Mouse (Mus musculus) C2C12 (cell line): ENCODE measurements around the gene Cdh8.

Experiments used
- CEBPB ChIP-seq: IDR thresholded peaks from one replicate; pipeline ENCODE4 v1.6.1; 2011; ENCODE audit warnings: low read depth, mild to moderate bottlenecking, control low read depth, moderate library complexity
- CTCF ChIP-seq: IDR thresholded peaks from one replicate; pipeline ENCODE4 v1.5.1; 2011; ENCODE audit not compliant: control insufficient read depth, insufficient read depth, insufficient read length
- FOSL1 ChIP-seq: IDR thresholded peaks from one replicate; pipeline ENCODE4 v1.8.0; 2011; ENCODE audit warnings: mild to moderate bottlenecking, low read length; ENCODE audit not compliant: poor library complexity, insufficient read depth, severe bottlenecking
- MAX ChIP-seq: IDR thresholded peaks from one replicate; pipeline ENCODE4 v1.6.1; 2011; ENCODE audit warnings: mild to moderate bottlenecking, control low read depth
- MYOD1 ChIP-seq: IDR thresholded peaks from one replicate; pipeline ENCODE4 v1.6.1; 2011; ENCODE audit warnings: low read depth; ENCODE audit not compliant: control insufficient read depth, insufficient read length
- MYOG ChIP-seq: IDR thresholded peaks from one replicate; pipeline ENCODE4 v1.6.1; 2011; ENCODE audit not compliant: control insufficient read depth, insufficient read length; ENCODE audit errors: extremely low read depth
- USF1 ChIP-seq: IDR thresholded peaks from one replicate; pipeline ENCODE4 v1.6.1; 2011; ENCODE audit warnings: low read depth, mild to moderate bottlenecking, control low read depth, moderate library complexity

DNA sequence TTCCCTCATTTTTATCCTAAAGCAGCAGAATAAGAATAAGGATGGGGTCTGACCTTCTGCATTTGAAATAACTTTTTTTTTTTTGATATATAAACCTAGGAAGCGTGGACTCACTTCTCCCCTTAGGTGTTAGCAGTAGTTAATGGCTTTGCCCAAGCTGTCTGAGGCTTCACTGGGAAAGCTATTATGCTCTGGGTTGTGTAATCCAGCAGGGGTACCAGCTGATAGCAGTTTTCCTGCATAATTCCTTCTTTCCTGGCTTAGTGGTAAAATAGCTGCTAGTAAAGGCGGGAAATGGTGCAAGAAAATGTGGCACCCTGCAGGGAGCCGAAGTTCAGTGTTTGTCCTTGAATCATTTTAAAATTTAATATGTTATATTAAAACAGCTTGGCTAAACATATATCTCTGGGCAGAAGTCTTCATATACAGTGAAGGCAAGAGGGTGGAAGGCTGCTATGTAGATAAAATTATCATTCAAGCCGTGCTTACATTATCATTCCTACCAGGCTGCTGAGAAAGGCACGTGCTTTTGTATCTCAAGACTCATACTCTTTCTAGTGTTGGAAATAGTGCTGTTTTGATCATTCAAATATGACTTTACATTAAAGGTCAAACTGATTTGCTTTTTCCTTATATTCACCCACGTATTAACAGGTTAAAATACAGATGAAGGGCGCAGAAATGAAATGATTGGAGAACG is 367.5 kb downstream of the Cdh8 start:
- TF ChIP-seq CTCF (no peak), MYOG (no peak), MAX (no peak), USF1 (no peak), CEBPB (no peak), MYOD1 (no peak), FOSL1 (no peak)
